Mouse (Mus musculus): ENCODE measurements around the gene Grk4.

Grk4 gene

DNA sequence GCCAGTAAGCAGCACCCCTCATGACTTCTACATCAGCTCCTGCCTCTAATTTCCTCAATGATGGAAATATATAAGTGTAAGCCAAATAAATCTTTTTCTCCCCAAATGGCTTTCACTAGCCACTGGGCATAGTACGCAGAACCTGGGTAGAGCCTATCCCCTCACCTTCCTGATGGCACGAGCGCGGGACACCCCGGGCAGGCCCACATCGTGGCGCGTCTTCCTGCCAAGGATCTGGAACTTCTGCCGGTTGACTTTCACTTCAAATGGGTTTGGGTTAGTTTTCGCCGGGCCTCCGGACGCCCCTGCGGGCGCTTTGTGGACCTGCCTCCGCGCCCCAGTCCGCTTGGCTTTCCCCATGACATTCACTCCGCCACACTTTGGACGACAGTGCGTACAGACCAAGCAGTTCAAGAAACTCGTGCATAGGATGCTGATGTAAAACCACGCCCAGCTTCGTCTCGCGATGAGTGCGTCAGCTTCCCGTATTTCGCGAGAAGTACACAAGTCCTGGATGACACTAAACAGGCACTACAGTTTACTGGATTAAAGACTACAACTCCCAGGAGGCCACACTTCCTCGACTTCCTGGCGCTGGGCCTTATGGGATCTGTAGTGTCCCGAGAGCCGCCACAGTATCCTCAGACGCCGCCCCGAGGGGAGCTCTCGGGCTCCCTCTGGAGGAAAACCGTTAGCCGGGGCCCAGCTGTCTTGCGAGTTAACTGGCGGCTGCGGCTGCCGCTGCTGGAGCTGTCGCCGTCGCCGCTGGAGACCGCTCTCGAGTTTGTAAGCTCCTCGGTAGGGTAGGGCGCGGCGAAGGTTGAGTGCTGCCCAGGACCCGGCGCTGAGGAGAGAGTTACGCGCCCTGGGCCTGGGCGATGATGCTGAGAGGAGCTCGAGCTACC, at the start of gene Grk4, which contains the start of gene Nop14:
TSS of gene Grk4 (plus strand) at position 694 of the 905 bp plus-strand sequence.
TSS of gene Nop14 (minus strand) at position 463 of the 905 bp plus-strand sequence.
- peak; percentile 99 for DNase-seq

DNA sequence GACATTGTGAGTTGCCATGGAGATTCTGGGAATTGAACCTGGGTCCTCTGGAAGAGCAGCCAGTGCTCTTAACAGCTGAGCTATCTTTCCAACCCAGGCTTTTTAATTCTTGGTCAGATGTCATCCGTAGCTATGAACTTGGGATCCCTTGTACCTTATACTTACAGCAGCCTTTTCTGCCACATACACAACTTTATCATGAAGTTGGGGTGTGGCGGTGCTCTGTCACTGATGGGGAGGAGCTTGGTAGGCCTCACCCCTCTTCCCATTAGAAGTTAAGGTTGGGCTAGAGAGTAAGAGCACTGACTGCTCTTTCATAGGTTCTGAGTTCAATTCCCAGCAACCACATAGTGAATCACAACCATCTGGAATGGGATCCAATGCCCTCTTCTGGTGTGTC, 27.2 kb upstream of the Grk4 start:
- DNase-seq = no peak

DNA sequence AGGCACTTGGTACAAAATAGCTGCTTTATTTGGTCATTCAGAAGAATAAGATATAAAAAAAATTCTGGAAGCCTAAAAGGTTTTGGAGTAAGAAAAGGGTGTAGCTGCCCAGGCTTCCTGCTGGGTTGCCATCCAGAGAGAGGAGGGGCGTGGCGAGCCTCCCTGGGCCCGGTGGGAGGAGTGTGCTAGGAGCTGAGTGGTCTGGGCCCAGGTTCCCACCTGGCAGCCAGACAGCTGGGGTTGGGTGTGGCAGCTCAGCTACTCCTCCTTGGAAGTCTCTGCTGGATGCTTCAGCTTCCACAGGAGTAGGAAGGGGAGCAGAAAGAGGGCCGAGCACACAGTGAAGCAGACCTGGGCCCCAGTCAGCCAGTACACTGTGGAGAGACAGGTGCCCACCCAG, 26.5 kb upstream of the Grk4 start:
- DNase-seq = peak; percentile 31

DNA sequence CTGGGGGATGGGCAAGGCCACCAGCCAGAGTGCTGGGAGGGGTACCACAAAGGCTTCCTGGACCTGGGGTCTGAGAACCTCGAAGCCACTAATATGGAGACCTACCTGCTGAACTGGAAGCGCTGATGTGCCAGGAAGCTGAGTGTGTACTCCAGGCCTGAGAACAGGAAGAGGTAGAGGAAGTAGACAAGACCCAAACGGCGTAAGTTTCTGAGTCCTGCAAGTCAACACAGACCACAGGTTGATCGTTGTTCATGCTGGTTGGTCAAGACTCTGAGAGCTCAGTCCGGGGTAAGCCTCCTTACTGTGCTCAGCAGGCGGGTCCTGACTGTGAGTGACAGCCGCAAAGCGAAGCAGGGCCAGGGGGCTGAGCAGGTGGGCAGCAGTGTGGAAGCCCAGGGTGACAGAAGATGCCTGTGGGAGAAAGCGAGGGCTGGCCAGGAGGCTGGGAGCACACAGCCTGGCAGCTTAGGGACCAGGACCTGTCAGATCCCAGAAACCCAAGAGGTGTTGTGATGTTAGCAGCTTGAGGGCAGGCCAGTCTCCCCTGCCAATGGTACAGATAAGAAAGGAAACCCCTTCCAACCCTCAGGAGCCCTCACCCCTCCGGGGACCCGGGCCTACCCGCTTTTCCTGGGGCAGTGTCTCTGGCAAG, 25.3 kb upstream of the Grk4 start:
- DNase-seq = no peak

DNA sequence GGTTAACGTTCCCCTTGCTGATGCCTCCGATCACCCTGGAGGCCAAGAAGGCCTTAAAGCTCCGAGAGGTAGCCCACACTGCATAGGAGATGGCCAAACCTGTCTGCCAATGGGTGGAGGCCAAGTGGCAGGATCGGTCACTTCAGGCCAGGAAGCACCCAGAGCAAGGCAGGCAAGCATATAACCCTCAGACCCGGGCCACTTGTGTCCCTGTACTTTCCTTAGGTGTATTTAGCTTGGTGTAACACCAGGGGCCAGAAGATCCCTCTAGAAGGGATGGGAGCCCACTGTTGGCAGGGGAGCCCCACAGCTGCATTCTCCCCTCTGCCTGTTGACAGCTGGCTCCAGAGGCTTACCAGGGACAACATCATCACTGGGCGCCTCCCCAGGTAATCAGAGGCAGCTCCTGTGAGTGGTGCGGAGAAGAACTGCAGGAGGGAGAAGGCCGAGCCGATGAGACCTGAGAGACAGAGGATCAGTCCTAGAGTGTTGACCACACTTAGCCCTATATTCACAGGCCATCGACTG, 24.4 kb upstream of the Grk4 start:
- peak; percentile 20 for DNase-seq

DNA sequence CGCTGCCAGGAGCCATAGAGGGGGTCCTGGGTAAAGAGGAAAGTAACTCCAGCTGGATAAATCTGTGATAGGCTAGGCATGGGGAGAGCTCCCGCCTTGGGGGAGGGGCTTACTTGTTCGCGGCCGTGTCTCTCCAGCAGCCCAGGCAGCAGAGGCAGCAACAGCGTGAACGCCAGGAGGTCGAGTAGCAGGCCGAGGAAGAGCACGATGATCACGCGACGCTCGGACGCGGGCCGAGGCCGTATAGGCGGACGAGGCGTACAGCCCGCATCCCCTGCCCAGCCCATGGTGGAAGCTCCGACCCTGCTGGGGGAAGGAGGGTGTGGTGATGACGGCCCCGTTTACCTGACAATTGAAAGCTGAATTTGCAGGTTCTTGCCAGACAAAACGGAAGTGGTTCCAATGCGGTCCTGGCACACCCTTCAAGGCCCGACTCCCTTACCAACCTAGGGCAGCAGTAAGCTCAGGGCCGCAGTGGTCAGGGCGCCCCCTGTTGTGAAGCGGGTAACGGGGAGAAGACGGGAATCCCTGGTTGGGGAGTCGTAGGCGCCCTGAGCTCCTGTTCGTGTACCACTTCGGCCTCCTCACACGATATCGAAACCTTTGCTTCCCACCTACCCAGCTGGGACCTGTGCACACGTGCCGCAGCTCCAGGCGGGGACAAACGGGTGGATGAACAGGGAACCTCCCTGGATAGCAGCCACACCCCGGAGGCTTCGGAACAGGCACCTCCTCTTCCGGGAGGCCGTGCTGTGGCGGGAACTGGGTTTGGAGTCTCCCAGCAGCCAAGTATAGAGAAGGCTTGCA, 23.5 kb upstream of the Grk4 start, which contains the start of gene Mfsd10:
TSS of gene Mfsd10 (minus strand) at position 732 of the 807 bp plus-strand sequence.
- peak; percentile 88 for DNase-seq

DNA sequence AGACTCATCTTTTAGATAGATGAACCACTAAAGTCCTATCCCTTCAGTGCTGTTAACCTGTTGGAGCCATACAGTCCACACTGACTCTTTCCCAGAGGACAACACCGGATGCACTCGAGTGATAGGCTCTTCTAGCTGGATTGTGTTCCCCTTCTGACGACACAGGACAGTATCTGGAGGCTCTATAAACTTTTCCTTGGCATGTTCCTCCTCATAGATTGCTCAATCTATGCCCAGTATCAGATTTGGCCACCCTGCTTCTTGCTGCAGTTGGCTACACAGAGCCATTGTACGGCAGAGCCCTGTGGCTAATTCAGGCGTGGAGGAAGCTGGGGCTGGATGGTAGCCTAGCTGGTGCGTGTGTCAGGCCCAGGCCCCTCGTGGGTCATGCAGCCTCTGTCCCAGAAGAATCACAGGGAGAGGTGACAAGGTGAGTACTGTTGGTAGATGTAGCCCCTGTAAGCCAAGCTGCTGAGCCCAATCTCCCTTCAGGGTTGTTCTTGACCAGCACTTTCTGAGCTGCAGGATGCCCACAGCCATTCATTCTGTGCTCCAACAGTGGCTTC, 22.5 kb upstream of the Grk4 start:
- no peak for DNase-seq

DNA sequence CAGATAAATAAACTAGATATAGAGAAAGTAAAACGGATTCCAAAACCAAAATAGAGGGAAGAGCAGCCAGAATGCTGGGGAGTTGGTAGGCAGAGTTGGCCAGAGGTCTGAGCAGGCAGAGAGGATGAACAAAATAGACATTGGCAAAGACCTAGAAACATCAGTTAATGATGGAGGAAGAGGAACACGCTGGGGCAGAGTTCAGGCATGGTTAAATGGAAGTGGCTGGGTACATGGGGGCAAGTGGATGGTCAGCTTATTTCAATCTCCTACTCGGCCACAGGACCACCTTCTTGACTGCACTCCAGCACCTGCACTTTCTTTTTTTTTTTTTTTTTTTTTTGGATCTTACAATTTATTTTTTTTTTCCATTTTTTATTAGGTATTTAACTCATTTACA, 18.2 kb upstream of the Grk4 start:
- no peak for DNase-seq

DNA sequence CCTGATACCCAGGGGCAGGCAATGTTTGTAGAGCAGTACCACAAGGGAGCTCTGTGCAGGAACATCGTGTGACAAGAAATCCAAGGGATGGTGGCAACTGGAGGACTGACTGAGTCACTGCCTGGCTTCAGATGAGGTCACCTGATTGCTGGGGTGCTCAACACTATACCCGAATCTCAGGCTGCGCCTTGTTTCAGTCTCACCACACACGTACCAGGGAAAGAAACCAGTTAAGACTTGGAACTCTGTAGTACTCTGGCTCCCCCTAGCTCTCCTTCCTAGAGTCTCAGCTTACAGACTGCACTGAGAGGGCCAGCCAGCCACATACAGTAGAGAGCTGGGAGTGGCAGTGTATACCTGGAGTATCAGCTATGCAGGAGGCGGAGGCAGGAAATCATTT, 17.2 kb upstream of the Grk4 start:
- DNase-seq = peak; percentile 58

DNA sequence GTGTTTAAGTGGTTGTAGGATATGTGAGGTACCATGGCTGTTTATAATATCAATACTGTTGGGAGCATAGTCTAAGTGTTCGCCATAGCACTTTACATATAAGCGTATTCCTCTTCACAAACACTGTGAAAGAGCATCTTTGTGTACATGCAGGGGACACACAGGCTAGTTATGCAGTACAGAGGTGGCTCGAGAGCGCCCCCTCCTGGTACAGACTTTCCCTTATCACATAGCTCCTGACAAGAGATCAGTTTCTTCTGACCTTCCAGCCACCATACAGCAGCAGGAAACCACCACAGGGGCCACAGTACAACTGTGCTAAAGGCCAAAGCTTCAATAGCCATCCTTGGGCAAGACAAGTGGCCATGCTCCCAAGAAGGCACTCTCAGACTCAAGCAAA, 12.6 kb upstream of the Grk4 start:
- DNase-seq = peak; percentile 80

DNA sequence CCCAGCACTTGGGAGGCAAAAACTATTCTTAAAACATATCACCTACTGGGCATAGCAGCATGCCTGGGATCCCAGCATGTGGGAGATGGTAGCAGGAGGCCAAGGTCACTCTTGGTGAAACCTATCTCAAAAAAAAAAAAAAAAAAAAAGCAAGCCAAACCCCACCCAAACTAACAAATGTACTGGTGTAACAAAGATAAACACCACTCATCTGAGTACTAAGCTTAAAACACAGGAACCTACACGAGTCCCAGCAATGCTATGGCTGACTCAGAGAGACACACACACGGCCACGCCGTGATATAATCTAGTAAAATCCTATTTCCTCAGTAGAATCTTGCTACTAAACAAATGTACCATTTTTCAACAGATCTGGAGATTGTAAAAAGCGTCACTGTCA, 7.2 kb upstream of the Grk4 start:
- no peak for DNase-seq

DNA sequence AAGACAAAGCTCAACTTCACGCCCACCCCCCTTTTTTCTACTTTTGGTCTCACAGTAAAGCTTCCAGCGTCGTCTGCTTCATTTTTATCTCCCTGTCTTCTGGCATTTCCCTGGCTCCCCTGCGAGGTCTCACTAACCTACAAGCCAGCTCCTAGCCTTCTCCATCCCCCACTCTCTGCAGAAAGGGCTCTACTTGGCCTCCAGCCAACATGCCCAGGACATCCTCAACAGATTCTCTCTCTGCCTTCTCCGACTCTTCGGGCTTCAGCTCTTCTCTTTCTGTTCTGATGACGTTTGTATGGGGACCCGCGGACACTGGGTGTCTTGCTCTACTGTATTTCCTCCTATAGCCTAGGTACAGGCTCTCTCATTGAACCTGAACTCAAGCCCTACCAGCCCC, 5.3 kb upstream of the Grk4 start:
- DNase-seq = no peak

DNA sequence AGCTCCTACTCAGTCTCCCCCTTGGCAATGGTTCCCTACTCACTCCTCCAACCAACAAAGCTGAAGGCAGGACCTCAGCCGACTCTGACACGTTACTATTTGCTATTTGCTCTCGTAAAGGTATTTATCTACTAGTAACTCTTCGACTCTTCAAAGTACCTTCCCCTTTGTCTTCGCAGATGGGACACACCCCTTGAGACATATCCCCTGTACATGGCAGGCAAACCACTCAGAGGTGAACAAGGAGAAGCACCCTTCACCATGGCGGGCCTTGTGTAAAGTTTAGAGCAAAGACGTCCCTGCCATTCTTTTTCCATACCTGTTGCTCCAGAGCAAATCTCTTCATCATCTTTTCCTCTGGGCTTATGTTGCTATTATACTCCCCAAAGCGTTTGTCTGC, 2.6 kb upstream of the Grk4 start:
- DNase-seq = no peak

DNA sequence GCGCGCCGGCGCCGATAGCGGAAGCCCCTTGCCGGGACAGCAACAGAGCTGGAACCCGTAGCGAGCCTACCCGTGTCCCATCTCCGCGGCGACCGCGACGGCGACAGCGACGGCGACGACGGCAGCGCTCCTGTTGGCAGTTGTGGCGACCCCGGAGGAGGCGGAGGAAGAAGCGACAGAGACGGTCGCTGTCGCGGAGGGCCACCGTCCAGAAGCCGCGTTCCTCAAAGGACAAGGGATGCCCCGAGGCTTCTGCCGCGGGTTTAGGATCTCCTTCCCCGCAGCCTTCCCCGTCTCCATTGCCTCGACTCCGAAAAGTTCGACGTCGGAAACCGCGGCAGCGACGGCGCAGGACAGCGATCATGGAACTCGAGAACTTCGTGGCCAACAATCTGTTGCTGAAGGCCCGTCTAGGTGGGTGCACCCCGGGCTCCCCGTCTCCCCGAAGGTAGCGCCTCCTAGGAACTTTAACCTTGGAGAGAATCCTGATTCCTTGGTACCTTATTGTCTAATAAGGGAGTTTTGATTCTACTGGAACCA, 482 bp downstream of the Grk4 start:
- no peak for DNase-seq

DNA sequence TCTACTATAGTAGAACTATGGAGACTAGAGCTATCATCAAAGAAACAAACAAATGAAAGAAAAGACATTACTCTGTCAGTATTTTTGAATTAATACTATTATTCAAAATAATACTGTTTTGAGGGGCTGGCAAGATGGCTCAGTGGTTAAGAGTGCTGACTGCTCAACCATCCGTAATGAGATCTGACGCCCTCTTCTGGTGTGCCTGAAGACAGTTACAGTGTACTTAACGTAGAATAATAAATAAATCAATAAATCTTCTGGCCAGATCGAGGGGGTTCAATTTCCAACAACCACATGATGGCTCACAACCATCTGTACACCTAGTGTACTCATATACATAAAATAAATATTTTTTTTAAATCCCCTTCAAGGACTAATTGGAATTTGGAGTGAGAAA, 1.7 kb downstream of the Grk4 start:
- DNase-seq = no peak

DNA sequence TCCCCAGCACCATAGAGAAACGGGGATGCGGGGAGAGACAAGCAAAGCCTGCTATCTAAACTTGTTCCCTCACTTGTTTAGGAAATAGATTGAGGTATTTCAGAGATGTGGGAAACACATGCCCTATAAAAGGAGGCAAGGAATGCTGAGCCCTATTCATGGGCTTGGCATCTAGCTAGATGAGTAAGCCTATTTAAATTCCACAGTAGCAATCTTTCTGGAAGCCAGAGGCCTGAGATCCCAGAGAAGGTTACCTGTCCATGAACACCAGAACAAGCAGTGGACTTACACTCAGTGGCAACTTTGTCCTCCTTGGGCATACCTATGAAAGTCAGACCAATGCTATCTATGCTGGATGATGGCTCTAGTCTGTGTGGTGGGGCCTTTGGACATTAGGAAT, 3.1 kb downstream of the Grk4 start:
- DNase-seq = no peak

DNA sequence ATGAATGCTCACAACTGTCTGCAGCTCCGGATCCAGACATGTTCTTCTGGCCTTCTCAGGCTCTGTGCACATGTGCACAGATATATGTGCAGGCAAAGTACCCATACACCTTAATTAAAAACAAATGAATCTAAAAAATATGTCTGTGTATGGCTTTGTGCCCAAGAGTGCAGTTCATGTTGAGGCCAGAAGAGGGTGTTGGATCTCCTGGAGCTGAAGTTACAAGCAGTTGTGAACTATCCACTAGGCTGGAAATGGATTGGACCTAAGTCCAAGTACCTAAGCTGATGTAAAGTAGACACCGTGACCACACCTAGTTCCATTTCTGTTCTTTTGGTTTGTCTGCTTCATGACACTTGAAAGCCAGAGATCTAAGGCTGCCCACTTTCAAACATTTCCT, 9.3 kb downstream of the Grk4 start:
- no peak for DNase-seq

DNA sequence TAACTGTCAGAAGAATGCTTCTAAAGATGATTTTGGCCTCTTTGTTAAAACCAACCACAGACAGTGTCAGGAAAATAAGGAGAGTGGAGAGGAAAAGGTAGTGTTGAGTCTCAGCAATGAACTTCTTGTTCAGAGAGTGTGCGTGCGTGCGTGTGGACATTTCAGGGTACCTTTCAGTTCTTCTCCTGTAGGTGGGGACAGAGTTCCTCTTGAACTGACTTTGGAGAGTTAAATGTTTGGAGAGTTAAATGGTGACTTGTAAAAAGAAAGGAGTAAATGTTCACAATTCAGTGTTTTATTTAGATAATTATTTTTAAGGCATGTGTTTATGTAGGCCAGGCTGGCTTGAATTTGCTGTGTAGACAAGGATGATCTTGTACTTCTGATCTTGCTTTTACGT, 10.1 kb downstream of the Grk4 start:
- peak; percentile 26 for DNase-seq

DNA sequence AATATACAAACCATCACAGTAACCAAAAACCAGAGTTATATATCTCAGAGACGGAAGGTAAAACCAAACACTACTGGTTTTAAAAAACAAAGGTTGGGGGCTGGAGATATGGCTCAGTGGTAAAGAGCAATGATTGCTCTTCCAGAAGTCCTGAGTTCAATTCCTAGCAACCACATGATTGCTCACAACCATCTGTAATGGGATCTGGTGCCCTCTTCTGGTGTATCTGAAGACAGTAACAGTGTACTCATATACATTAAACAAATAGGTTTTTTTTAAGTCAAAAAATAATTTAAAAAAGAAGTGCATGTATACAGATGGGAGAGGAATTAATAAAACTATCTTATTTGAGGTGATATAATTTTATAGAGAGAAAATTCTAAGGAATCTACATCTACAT, 29.7 kb downstream of the Grk4 start:
- no peak for DNase-seq

DNA sequence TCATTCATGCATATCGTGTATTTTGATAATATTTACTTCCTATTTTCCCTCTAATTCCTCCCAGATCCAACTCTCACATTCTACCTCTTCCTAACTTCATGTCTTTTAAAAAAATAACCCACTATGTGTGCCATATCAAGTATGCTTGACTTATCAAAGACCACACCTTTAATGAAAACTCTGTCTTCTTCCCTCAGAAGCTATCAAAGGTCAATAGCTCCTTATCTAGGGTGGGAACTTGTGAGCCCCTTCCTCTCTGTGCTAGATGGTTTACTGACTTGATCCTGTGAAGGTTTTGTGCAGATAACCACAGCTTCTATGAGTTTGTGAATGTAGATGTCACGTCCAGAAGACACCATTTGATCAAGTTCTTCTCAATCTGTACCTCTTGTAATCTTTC, 32.6 kb downstream of the Grk4 start:
- DNase-seq = no peak

DNA sequence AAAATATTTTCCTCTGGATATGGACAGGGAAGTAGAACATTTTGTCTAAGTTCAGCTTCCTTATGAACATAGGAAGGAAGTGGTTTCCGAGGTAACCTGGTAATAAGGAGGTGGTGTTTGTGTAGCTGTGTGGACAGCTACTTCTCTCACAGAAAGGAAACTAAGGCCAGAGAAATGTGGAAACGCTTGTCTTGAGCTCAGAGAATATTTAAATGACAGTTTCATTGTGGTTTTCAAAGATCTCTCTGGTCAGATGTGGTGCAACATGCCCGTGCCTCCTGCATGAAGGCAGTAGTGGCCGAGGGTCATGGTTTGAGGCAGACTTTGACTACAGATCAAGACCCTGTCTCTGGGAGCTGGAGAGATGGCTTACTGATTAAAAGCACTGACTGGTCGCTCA, 35.3 kb downstream of the Grk4 start:
- DNase-seq = no peak

DNA sequence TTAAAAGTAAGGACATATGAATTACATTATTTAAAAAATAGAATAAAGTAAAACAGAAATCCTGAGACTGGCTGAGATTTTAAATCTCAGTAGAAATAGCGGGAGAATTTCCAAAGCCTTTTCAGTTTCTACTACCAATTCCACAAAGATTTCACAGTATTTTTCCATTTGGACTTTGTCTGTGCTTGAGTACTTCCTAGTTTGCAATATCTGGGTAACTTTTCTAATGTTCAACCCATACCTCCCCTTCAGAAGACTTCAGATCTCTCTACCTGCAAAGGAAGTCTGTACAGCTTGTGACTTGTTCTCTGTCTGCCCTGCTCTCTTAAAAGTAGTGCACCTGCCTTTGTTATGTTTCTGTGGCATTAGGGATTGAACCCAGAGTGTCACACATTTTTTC, 48.3 kb downstream of the Grk4 start:
- no peak for DNase-seq

Data from kidney, postnatal 10 days (tissue).